Mouse (Mus musculus) frontal cortex, postnatal 10 days (tissue): ENCODE data around the gene Krtdap.
"Not testable (repeated sequence)": the region's sequence is repeated elsewhere in the genome, so short reads cannot be mapped to it uniquely, and the experiment has no call there.

Experiments used
- DNase-seq, 2 experiments: peaks; one replicate each; pipeline ENCODE4 v3.0.0; 2022; ENCODE audit warnings: low spot score in 2 of 2, mixed read lengths in 1 of 2

Krtdap gene

GRCm38 (mm10) chr7:30787377-30788022, at the start of gene Krtdap:
Krtdap (plus strand) TSS chr7:30787896.
- no peak for DNase-seq

DNA sequence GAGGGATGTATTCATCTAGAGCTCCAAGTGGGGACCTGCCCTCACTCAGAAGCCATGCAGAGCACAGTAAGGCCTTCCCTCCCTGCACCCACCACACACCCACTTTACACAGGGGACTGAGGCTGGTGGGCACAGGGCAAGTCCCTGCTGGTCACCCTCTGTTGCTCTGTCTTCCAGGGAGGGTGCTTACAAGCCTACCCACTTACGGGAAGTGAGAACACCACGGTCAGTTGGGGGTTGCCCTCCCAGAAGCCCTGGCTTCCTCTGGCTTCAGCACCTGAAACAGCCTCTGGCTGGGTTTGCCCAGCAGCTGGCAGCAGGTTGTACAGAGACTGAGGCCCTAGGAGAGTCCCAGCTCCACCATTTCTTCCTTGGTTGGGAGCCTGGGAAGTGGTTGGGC, 45.1 kb upstream of the Krtdap start:
- not testable (repeated sequence) for DNase-seq

- not testable (repeated sequence) for DNase-seq
These were observed 44.1 kb upstream of the Krtdap start, which contains the start of gene Gapdhs for GRCm38 (mm10) chr7:30743617-30744016. Gapdhs (minus strand) TSS chr7:30743681.

GRCm38 (mm10) chr7:30744022-30744598, 43.6 kb upstream of the Krtdap start:
- no peak for DNase-seq

GRCm38 (mm10) chr7:30747525-30748204, 40.0 kb upstream of the Krtdap start:
- no peak for DNase-seq

- DNase-seq: no peak
These were observed 37.7 kb upstream of the Krtdap start for GRCm38 (mm10) chr7:30749824-30750606.

GRCm38 (mm10) chr7:30751086-30751669, 36.5 kb upstream of the Krtdap start, which contains the start of gene Sbsn:
Sbsn (plus strand) TSS chr7:30751471.
- DNase-seq: no peak

- DNase-seq: no peak
These were observed 30.7 kb upstream of the Krtdap start for GRCm38 (mm10) chr7:30757001-30757400.

- no peak for DNase-seq
These were observed 28.8 kb upstream of the Krtdap start for GRCm38 (mm10) chr7:30758853-30759252.

DNA sequence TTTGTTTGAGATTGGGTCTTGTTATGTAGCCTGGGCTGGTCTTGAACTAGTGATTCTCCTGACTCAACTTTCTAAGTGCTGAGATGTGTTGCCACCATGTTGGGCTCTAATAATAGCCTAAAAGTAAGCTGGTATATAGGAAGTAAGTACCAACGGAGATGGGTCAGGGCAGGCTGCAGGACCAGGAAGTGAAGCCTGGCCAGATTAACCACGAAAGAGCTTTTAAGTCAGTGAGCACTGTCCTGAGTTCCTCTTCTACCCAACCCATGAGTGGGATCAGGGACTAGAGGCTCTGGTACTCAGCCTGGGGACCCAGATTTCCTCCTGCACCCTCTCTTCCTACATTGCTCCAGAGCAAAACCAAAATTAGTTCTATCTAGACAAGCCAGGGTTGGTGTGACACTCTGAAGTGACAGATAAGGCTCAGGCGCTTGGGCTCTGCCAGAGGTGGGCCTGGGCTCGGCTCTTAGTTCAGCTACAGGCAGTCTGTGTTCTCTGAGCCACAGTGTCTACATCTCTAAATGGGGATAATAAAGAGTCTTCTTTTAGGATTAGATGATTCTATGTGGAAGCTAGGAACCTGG, 25.8 kb upstream of the Krtdap start:
- no peak for DNase-seq

- DNase-seq: no peak
These were observed 24.2 kb upstream of the Krtdap start, which contains the start of gene Dmkn for GRCm38 (mm10) chr7:30763456-30763855. Dmkn (plus strand) TSS chr7:30763756.

- no peak for DNase-seq
These were observed 22.5 kb upstream of the Krtdap start for GRCm38 (mm10) chr7:30765173-30765572.

DNA sequence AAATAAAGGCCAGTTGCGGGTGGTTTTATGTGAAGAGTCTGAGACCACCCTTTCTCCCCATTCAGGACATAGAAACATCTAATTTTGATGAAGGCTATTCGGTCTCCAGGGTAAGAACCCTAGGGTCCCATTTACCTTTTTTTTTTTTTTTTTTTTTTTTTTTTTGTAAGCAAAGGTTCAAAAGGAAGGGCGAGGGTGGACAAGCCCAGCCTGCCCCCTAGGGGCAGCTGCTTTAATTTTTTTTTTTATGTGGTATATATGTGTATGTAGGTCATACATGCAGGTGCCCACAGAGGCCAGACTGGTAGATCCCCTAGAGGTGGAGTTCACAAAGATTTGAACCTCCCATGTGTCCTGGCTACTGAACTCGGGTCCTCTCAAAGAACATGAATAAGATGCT, 21.3 kb upstream of the Krtdap start:
- DNase-seq: no peak

- DNase-seq: no peak
These were observed 18.5 kb upstream of the Krtdap start for GRCm38 (mm10) chr7:30769236-30769635.

GRCm38 (mm10) chr7:30776104-30776503, 11.6 kb upstream of the Krtdap start:
- DNase-seq: no peak

GRCm38 (mm10) chr7:30777081-30777579, 10.6 kb upstream of the Krtdap start:
- DNase-seq: no peak

DNA sequence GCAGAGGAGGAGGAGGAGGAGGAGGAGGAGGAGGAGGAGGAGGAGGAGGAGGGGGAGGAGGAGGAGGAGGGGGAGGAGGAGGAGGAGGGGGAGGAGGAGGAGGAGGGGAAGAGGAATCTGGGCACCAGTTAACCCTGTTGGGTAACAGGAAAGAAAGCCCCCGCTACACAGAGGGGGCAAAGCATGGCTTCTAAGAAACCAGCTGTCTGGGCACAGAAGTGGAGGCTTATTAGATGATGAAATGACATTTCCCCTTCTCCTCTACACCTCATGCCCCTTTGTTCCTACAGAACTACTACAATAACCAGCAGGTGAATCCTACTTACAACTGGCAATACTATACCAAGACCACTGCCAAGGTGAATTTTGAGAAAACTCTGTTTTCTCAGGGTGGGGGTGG, 9.8 kb upstream of the Krtdap start:
- DNase-seq: no peak

GRCm38 (mm10) chr7:30781792-30782191, 5.9 kb upstream of the Krtdap start:
- no peak for DNase-seq

- no peak for DNase-seq
These were observed 5.0 kb upstream of the Krtdap start for GRCm38 (mm10) chr7:30782658-30783057.

DNA sequence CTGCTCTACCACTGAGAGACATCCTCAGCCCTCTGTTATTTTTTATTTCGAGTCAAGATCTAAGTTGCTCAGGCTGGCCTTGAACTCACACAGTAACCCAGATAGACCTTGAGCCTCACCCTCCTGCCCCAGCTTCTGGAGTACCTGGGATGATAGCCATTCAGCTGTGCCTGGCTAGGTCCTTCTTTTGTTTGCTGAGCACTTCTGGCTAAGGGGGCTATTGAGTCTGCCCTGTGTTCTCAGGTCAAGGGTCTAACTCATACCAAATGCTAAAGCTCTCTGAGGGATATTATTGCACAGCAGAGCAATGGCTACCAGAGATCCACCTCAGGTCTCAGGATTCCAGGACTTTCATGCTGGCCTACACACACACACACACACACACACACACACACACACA, 2.5 kb upstream of the Krtdap start:
- no peak for DNase-seq
